Mouse (Mus musculus): ENCODE results near the gene Dnase2a. TPM values are rescaled to one million over a fixed set of nuclear protein-coding genes. Genes with fewer than 3 reads are reported as not detected.

Gene Dnase2a
- total RNA-seq, 1 experiment from 2014 or later: 27.8 TPM

- ATAC-seq (replicated peaks in 1 of 2; ENCODE audit: insufficient read depth in 1 of 2, low FRiP score in 2 of 2, low TSS enrichment in 1 of 2, low read depth in 1 of 2, poor library complexity in 2 of 2, severe bottlenecking in 2 of 2): peak; percentile 69 to 77; a peak in 3 of 4 replicates
These were observed 20.3 kb downstream of the Dnase2a start for GRCm38 (mm10) chr8:84928456-84929306.

DNA sequence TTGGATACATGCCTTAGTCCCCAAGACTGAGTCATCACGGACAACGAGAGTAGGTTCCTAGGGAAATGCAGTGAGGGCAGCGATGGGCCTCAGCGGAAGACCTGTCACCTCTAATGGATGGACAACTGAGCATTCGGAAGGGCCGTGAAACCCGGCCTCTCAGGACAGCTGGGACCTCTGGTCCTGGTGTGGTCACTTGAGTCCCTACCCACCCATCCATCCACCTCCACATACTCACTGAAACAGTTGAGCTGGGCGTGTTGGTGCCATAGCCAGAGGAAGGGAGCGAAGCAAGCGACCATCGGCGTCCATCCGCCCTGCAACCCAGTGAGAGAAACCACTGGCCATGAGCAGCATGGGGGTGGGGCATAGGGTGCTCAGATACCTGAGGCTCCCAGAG is 22.2 kb downstream of the Dnase2a start:
- no peak for ATAC-seq (replicated peaks in 1 of 2; ENCODE audit: insufficient read depth in 1 of 2, low FRiP score in 2 of 2, low TSS enrichment in 1 of 2, low read depth in 1 of 2, poor library complexity in 2 of 2, severe bottlenecking in 2 of 2)

- no peak for ATAC-seq (replicated peaks in 1 of 2; ENCODE audit: insufficient read depth in 1 of 2, low FRiP score in 2 of 2, low TSS enrichment in 1 of 2, low read depth in 1 of 2, poor library complexity in 2 of 2, severe bottlenecking in 2 of 2)
These were observed 25.6 kb downstream of the Dnase2a start for GRCm38 (mm10) chr8:84933767-84934559.

GRCm38 (mm10) chr8:84934860-84935259 is 26.5 kb downstream of the Dnase2a start:
- no peak for ATAC-seq (replicated peaks in 1 of 2; ENCODE audit: insufficient read depth in 1 of 2, low FRiP score in 2 of 2, low TSS enrichment in 1 of 2, low read depth in 1 of 2, poor library complexity in 2 of 2, severe bottlenecking in 2 of 2)

GRCm38 (mm10) chr8:84935489-84935888 is 27.1 kb downstream of the Dnase2a start:
- ATAC-seq (replicated peaks in 1 of 2; ENCODE audit: insufficient read depth in 1 of 2, low FRiP score in 2 of 2, low TSS enrichment in 1 of 2, low read depth in 1 of 2, poor library complexity in 2 of 2, severe bottlenecking in 2 of 2): 0 out of 4 replicates have a peak, but pooled peaks of 1 of the 2 experiments have one; percentile 6

DNA sequence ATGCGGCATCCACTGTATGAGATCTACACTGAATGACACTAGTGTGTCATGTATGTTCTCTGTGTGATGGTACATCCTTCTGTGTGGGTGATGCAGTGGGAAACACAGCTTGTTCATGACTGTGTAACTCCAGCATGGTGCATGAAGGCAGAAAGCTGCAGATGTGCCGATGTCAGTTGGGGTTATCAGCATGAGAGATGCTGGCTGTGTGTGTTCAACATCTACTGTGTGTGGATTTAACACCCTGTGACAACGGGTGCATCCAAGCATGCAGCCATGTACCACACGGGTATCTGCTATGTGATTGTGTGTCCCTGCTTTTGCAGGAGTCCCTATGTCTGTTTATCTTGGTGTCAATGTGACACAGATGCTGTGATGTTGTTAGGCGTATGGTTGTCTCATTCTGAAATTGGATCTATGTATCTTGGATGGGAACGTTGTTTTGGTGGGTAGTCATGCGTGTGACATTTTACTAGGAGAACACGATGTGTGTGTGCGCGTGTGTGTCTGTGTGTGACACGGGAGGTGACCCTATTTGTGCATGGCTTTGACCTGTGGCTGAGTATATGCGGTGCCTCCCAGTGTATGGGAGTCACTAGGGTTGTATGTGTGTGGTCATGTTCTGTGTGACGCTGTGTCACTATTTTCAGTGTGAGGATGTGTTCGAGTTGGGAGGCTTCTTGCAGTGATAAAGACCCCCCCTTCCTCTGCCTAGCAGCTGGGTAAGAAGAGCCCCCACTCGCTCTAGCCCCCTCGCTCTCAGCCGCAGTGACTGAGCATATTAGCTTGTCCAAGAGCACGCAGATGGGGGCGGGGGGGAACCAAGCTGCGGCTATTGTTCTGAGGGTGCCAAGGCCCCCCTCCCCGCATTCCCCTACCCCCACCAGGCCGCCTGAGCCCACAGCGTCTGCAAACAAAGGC is 27.9 kb downstream of the Dnase2a start:
- ATAC-seq (replicated peaks in 1 of 2; ENCODE audit: insufficient read depth in 1 of 2, low FRiP score in 2 of 2, low TSS enrichment in 1 of 2, low read depth in 1 of 2, poor library complexity in 2 of 2, severe bottlenecking in 2 of 2): no peak

DNA sequence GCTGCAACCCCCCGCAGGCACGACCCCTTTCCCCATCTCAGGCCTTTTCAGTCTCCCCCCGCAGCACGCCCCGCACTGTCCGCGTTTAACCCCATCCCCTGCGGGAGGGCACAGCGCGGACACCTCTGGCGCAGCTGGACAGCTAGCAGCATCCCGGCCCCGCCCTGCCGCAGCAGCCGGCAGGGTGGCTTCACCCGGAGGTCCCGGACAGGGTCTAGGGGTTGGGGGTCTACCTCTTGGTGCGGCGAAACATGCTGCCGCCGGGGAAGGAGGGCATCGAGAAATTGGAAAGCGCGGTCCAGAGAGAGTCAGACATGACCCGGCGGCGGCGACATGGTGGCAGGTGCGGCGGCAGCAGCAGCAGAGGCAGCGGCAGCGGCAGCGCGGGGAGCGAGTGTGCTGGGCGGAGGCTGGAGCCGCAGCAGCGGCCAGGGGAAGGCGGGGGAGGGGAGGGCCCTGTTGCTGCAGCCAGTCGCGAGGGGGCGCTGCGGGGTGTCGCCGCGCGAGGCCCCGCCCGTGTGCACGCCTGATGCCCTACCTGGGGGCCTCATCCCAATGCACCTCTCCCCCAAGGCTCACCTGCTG is 28.7 kb downstream of the Dnase2a start, which contains the start of gene Mast1:
Mast1 (minus strand) TSS at position 398 of the 585 bp plus-strand sequence.
- ATAC-seq (replicated peaks in 1 of 2; ENCODE audit: insufficient read depth in 1 of 2, low FRiP score in 2 of 2, low TSS enrichment in 1 of 2, low read depth in 1 of 2, poor library complexity in 2 of 2, severe bottlenecking in 2 of 2): peak; percentile 72 to 74

DNA sequence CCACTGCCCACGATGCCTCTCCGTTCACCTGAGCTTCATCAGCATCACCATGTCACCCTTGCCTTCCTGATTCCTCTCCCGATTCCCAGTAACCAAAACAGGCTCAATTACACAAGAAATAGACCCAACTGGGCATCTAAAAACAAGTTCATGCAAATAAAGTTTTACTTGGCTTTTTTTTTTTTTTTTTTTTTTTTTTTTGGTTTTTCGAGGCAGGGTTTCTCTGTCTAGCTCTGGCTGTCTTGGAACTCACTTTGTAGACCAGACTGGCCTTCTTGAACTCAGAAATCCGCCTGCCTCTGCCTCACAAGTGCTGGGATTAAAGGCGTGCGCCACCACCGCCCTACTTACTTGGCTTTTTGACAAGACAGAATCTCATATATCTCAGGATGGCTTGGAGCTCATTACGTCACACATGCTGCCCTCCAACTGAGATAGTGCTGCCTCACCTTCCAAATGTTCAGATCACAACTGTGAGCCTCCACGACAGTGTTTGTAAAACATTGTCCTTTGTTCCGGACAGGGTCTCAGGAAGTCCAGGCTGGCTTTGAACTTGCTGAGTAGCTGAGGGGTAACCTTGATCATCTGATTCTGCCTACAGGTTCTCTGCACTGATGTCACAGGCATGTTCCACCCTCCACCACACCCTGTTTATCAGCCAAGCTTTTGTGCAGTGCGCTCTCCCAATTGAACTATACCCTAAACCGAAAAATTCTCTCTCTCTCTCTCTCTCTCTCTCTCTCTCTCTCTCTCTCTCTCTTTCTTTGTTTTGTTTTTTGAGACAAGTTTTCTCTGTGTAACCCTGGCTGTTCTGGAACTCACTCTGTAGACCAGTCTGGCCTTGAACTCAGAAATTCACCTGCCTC is 29.5 kb downstream of the Dnase2a start:
- ATAC-seq (replicated peaks in 1 of 2; ENCODE audit: insufficient read depth in 1 of 2, low FRiP score in 2 of 2, low TSS enrichment in 1 of 2, low read depth in 1 of 2, poor library complexity in 2 of 2, severe bottlenecking in 2 of 2): no peak

DNA sequence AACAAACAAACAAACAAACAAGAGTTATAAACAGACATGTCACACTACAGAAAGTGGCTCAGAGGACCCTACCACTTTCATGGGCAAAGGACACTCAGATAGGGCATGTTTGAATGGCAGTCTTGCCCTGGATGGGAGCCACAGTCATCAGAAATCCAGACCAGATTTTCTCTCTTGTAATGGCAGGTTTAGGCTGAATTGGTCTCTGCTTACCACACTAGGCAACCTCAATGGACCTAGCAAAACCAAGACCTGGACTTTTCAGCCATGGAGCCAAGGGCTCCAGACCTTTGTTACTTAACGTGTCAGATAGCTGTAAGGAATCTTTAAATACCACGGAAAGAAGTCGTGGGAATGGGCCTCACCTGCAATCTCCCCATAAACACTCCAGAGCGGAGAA is 35.3 kb downstream of the Dnase2a start:
- ATAC-seq (replicated peaks in 1 of 2; ENCODE audit: insufficient read depth in 1 of 2, low FRiP score in 2 of 2, low TSS enrichment in 1 of 2, low read depth in 1 of 2, poor library complexity in 2 of 2, severe bottlenecking in 2 of 2): no peak

- ATAC-seq (replicated peaks in 1 of 2; ENCODE audit: insufficient read depth in 1 of 2, low FRiP score in 2 of 2, low TSS enrichment in 1 of 2, low read depth in 1 of 2, poor library complexity in 2 of 2, severe bottlenecking in 2 of 2): peak; percentile 37 to 45; a peak in 2 of 4 replicates
These were observed 36.3 kb downstream of the Dnase2a start for GRCm38 (mm10) chr8:84944478-84945160.

GRCm38 (mm10) chr8:84945235-84945632 is 36.9 kb downstream of the Dnase2a start:
- no peak for ATAC-seq (replicated peaks in 1 of 2; ENCODE audit: insufficient read depth in 1 of 2, low FRiP score in 2 of 2, low TSS enrichment in 1 of 2, low read depth in 1 of 2, poor library complexity in 2 of 2, severe bottlenecking in 2 of 2)

DNA sequence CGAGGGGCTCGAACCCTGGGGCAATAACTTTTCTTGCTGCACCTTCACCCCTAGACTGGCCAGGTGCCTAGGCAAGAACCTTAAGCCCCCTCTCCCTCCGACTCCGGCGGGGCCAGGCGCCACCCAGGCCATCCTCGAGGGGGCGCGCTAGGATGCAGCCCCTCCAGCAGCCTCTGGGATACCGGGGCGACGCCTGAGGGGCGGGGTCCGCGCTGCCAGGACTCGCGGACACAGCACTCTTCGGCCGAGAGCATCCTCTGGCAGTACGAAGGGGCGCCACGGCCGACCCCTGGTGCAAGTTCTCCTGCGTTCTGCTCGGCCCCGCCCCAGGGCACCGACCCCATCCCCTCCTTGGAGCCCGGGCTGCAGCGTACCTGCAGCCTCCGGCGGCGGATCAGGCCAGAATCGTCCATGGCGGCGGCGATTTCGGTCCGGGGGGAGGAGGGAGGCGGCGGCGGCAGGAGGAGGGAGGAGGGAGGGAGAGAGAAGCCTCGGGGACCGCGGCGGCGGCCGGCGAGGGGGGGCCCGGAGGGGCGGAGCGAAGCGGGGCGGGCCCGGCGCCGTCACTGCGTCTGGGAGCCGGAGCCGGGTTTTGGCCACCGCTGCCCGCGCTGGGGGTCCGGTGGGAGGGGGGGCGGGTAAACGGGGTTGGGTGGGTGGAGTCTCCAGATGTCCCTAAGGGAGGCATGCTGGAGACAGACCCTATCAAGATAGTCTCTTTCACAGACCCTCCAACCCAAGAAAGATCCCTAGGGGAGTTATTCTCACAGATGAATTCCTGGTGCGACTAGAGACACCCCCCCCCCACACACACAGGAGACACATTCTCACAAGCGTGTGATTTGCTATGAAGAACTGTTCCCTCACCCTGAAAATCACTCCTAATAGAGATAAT is 37.5 kb downstream of the Dnase2a start:
- no peak for ATAC-seq (replicated peaks in 1 of 2; ENCODE audit: insufficient read depth in 1 of 2, low FRiP score in 2 of 2, low TSS enrichment in 1 of 2, low read depth in 1 of 2, poor library complexity in 2 of 2, severe bottlenecking in 2 of 2)

DNA sequence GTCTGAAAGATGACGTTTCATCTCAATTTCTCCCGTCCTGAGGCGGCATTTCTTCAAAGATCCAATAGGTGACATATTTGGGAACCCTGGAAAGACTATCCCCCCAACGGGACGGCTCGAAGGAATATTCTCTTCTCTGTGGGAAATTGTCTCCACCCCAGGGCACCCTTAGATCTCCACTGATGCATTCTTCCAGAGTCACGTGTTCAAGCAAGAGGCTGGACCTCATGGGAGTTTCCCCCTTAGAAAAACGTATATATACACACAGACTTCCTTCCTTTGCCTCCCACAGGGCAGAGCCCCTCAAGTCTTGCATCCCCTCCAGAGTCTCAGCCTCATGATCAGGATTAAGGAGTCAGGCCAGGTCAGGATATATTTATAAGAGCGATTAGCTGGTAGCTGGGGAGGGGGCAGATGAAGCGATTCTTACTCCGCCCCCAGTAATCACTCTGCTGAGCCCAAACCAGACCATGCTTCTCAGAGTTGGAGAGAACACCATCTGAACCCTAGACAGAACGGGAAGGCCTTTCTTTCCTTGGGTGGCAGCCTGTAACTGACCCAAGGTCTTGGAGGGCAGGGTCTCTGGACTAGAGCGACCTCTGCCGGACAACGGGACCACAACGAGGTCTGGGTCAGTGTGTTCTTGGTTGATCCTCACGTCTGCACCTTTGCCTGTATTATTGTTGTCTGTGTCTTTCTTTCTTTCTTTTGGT is 38.3 kb downstream of the Dnase2a start, which contains the start of gene Rtbdn:
Rtbdn (plus strand) TSS at position 464 of the 713 bp plus-strand sequence.
- ATAC-seq (replicated peaks in 1 of 2; ENCODE audit: insufficient read depth in 1 of 2, low FRiP score in 2 of 2, low TSS enrichment in 1 of 2, low read depth in 1 of 2, poor library complexity in 2 of 2, severe bottlenecking in 2 of 2): no peak

- peak in 1 of 2 experiments; percentile 56; a peak in 2 of 4 replicates for ATAC-seq (replicated peaks in 1 of 2; ENCODE audit: insufficient read depth in 1 of 2, low FRiP score in 2 of 2, low TSS enrichment in 1 of 2, low read depth in 1 of 2, poor library complexity in 2 of 2, severe bottlenecking in 2 of 2)
These were observed 38.8 kb downstream of the Dnase2a start for GRCm38 (mm10) chr8:84947241-84947545.
